Mouse (Mus musculus): ENCODE results near the gene Mid1. TPM values are rescaled to one million over a fixed set of nuclear protein-coding genes. Genes with fewer than 3 reads are reported as not detected.
"Not testable (repeated sequence)": the region's sequence is repeated elsewhere in the genome, so short reads cannot be mapped to it uniquely, and the experiment has no call there.

Mid1 gene
- polyA plus RNA-seq, 1 experiment from 2014 or later: 1.2 TPM

DNA sequence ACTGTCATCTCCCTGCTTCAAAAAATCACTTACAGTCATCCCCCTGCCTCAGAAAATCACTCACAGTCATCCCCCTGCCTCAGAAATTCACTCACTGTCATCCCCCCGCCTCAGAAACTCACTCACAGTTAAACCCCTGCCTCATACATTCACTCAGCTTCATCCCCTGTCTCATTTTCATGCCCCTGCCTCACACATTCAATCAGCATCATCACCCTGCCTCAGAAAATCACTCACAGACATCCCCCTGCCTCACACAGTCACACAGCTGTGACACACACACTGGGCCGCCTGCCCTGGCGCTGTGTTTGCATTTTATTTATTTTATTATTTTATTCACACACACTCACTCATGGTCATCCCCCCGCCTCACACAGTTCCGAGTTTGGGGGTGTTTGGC is 319.8 kb downstream of the Mid1 start:
- H3K27ac ChIP-seq (replicated peaks); H3K4me3 ChIP-seq (replicated peaks); H3K4me1 ChIP-seq (replicated peaks); H3K9me3 ChIP-seq (replicated peaks); H3K27me3 ChIP-seq; H3K4me2 ChIP-seq; H3K9ac ChIP-seq; ATAC-seq (ENCODE audit: insufficient read depth); H3K36me3 ChIP-seq (replicated peaks): not testable (repeated sequence)
- 44% methylated on average over 5 of the region's 5 CpGs for WGBS (ENCODE audit: insufficient replicate concordance)

DNA sequence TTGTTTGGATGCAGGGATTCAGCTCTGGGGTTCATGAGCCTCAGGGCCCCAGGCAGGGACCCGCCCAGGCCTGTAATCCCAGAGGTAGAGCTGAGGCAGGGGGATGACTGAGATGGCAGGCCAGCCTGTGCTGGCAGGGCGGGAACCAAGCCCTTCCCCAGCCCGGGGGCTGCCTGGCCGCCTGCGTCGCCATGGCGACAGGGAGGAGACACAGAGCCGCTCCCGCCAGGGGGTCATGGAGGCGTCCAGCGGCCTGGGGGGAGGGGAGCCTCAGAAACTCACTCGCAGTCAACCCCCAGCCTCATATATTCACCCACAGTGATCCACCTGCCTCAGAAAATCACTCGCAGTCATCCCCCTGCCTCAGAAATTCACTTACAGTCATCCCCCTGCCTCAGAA is 320.2 kb downstream of the Mid1 start:
- peaks cover 10% of the 10 kb centered on the region for H3K9me3 ChIP-seq (replicated peaks)
- 20% methylated on average over 13 of the region's 13 CpGs for WGBS (ENCODE audit: insufficient replicate concordance)

DNA sequence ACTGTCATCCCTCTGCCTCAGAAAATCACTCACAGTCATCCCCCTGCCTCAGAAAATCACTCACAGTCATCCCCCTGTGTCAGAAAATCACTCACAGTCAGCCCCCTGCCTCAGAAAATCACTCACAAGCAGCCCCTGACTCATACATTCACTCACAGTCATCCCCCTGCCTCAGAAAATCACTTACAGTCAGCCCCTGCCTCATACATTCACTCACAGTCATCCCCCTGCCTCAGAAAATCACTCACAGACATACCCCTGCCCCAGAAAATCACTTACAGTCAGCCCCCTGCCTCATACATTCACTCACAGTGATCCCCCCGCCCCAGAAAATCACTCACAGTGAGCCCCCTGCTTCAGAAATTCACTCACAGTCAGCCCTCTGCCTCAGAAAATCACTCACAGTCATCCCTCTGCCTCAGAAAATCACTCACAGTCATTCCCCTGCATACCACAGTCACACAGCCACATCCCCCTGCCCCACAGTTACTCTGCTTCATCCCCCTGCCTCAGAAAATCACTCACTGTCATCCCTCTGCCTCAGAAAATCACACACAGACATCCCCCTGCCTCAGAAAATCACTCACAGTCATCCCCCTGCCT is 320.8 kb downstream of the Mid1 start:
- not testable (repeated sequence) for H3K27ac ChIP-seq (replicated peaks); ATAC-seq (ENCODE audit: insufficient read depth); H3K9ac ChIP-seq; H3K27me3 ChIP-seq; H3K4me2 ChIP-seq; H3K4me3 ChIP-seq (replicated peaks); H3K36me3 ChIP-seq (replicated peaks); H3K4me1 ChIP-seq (replicated peaks)
- WGBS (ENCODE audit: insufficient replicate concordance): 23% methylated on average over 1 of the region's 1 CpGs
- peaks cover 14% of the 10 kb centered on the region for H3K9me3 ChIP-seq (replicated peaks)

More for the DNA sequence above, 320.2 kb downstream of the Mid1 start:
- not testable (repeated sequence) for H3K4me1 ChIP-seq (replicated peaks); ATAC-seq (ENCODE audit: insufficient read depth); H3K9ac ChIP-seq; H3K27ac ChIP-seq (replicated peaks); H3K4me3 ChIP-seq (replicated peaks); H3K27me3 ChIP-seq; H3K36me3 ChIP-seq (replicated peaks); H3K4me2 ChIP-seq

DNA sequence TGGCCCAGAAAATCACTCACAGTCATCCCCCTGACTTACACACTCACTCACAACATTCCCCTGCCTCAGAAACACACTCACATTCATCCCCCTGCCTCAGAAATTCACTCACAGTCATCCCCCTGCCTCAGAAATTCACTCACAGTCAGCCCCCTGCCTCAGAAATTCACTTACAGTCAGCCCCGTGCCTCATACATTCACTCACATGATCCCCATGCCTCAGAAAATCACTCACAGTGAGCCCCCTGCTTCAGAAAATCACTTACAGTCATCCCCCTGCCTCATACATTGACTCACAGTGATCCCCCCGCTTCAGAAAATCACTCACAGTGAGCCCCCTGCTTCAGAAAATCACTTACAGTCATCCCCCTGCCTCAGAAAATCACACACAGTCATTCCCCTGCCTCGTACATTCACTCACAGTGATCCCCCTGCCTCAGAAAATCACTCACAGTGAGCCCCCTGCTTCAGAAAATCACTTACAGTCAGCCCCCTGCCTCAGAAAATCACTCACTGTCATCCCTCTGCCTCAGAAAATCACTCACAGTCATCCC is 321.8 kb downstream of the Mid1 start:
- not testable (repeated sequence) for H3K9ac ChIP-seq; ATAC-seq (ENCODE audit: insufficient read depth); H3K27ac ChIP-seq (replicated peaks); H3K4me1 ChIP-seq (replicated peaks); H3K4me3 ChIP-seq (replicated peaks); H3K4me2 ChIP-seq; H3K27me3 ChIP-seq
- peaks cover 20% of the 10 kb centered on the region for H3K9me3 ChIP-seq (replicated peaks)
- WGBS (ENCODE audit: insufficient replicate concordance): 42% methylated on average over 3 of the region's 3 CpGs
- peaks cover 16% of the 10 kb centered on the region for H3K36me3 ChIP-seq (replicated peaks)

DNA sequence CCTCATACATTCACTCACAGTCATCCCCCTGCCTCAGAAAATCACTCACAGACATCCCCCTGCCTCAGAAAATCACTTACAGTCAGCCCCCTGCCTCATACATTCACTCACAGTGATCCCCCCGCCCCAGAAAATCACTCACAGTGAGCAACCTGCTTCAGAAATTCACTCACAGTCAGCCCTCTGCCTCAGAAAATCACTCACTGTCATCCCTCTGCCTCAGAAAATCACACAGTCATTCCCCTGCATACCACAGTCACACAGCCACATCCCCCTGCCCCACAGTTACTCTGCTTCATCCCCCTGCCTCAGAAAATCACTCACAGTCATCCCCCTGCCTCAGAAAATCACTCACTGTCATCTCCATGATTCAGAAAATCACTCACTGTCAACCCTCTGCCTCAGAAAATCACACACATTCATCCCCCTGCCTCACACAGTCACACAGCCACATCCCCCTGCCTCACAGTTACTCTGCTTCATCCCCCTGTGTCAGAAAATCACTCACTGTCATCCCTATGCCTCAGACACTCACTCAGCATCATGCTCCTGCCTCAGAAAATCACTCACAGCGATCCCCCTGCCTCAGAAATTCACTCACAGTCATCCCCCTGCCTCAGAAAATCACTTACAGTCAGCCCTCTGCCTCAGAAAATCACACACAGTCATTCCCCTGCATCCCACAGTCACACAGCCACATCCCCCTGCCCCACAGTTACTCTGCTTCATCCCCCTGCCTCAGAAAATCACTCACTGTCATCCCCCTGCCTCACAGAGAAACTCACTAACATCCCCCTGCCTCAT is 322.6 kb downstream of the Mid1 start:
- H3K4me1 ChIP-seq (replicated peaks); ATAC-seq (ENCODE audit: insufficient read depth); H3K4me2 ChIP-seq; H3K27ac ChIP-seq (replicated peaks); H3K9ac ChIP-seq; H3K27me3 ChIP-seq; H3K4me3 ChIP-seq (replicated peaks): not testable (repeated sequence)
- peaks cover 16% of the 10 kb centered on the region for H3K36me3 ChIP-seq (replicated peaks)
- WGBS (ENCODE audit: insufficient replicate concordance): 39% methylated on average over 2 of the region's 2 CpGs
- peaks cover 20% of the 10 kb centered on the region for H3K9me3 ChIP-seq (replicated peaks)

DNA sequence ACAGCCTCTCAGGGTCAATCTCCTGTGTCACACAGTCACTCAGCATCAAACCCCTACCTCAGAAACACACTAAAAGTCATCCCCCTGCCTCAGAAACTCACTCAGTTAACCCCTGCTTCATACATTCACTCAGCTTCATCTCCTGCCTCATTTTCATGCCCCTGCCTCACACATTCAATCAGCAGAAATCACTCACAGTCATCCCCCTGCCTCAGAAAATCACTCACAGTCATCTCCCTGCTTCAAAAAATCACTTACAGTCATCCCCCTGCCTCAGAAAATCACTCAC is 323.1 kb downstream of the Mid1 start:
- H3K9me3 ChIP-seq (replicated peaks): peaks cover 20% of the 10 kb centered on the region
- H3K27ac ChIP-seq (replicated peaks); H3K4me2 ChIP-seq; H3K4me1 ChIP-seq (replicated peaks); H3K4me3 ChIP-seq (replicated peaks); ATAC-seq (ENCODE audit: insufficient read depth); H3K9ac ChIP-seq; H3K27me3 ChIP-seq: not testable (repeated sequence)
- H3K36me3 ChIP-seq (replicated peaks): peaks cover 16% of the 10 kb centered on the region

DNA sequence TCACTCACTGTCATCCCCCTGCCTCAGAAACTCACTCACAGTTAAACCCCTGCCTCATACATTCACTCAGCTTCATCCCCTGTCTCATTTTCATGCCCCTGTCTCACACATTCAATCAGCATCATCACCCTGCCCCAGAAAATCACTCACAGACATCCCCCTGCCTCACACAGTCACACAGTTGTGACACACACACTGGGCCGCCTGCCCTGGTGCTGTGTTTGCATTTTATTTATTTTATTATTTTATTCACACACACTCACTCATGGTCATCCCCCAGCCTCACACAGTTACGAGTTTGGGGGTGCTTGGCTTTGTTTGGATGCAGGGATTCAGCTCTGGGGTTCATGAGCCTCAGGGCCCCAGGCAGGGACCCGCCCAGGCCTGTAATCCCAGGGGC is 323.6 kb downstream of the Mid1 start:
- not testable (repeated sequence) for ATAC-seq (ENCODE audit: insufficient read depth); H3K4me1 ChIP-seq (replicated peaks); H3K4me3 ChIP-seq (replicated peaks); H3K27ac ChIP-seq (replicated peaks); H3K27me3 ChIP-seq; H3K9ac ChIP-seq
- Histone ChIP-seq H3K36me3 (replicated peaks) (peaks cover 16% of the 10 kb centered on the region), H3K4me2 (0 out of 2 replicates have a peak overlapping the region, but pooled peaks have one; percentile 63), H3K9me3 (replicated peaks) (peaks cover 20% of the 10 kb centered on the region)
- WGBS (ENCODE audit: insufficient replicate concordance): 39% methylated on average over 3 of the region's 3 CpGs

DNA sequence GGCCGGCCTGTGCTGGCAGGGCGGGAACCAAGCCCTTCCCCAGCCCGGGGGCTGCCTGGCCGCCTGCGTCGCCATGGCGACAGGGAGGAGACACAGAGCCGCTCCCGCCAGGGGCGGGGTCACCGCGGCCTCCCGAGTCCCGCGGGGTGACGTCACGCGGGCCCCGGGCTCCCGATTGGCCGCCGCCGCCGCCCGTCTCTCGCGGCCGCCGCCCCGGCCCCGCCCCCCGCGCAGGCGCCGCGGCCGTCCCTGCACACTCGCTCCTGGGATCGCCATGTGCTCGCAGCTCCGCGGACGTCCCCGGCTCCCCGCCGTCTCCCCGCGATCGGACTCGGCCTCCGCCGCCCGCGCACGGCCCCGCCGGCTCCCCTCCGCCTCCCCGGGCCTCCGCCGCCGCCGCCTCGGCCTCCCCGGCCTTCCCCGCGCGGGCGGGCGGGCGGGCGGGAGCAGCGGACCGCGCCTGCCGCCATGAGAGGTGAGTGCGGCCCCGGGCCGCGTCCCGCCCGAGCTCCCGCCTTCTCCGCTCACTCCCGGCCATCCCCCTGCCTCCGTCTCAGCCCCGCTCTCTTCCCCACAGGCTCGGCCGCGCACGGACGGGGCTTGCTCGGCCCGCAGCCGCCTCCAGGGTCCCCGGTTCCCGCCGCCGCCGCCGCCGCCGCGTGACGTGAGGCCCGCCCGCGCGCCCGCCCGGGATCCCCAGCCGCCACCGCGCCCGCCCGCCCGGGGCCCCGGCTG is 324.2 kb downstream of the Mid1 start, which contains the start of gene Gm21887:
Gene Gm21887 (plus strand): TSS at position 644 of the 735 bp plus-strand sequence.
- H3K36me3 ChIP-seq (replicated peaks): peaks cover 19% of the 10 kb centered on the region
- H3K27me3 ChIP-seq; H3K4me1 ChIP-seq (replicated peaks): not testable (repeated sequence)
- peak; percentile 66 for ATAC-seq (ENCODE audit: insufficient read depth)
- peak within 1 kb of the TSS; percentile 69 for H3K9ac ChIP-seq
- peak within 1 kb of the TSS; percentile 66 for H3K4me3 ChIP-seq (replicated peaks)
- H3K27ac ChIP-seq (replicated peaks): peak within 1 kb of the TSS; percentile 74
- peaks cover 18% of the 10 kb centered on the region for H3K9me3 ChIP-seq (replicated peaks)
- peak within 1 kb of the TSS; percentile 63 for H3K4me2 ChIP-seq
- WGBS (ENCODE audit: insufficient replicate concordance): 62% methylated on average over 116 of the region's 118 CpGs

DNA sequence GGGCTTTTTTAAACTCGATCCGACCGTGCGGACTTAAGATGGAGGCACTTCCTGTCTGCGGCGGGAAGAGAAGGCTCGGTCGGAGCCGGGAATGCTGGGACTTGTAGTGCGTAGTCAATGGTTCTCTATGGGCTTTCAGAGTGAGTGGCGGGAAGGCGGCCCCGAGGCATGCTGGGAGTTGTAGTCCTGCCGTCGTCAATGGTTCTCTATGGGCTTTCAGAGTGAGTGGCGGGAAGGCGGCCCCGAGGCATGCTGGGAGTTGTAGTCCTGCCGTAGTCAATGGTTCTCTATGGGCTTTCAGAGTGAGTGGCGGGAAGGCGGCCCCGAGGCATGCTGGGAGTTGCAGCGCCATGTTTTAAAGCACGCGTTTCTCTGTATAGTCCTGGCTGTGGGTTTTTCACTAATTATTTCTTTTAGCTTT is 324.8 kb downstream of the Mid1 start:
- Histone ChIP-seq H3K9ac (peak overlapping the region; percentile 69), H3K4me3 (replicated peaks) (peak overlapping the region; percentile 66), H3K9me3 (replicated peaks) (peaks cover 18% of the 10 kb centered on the region), H3K4me2 (peak overlapping the region; percentile 63), H3K36me3 (replicated peaks) (peaks cover 19% of the 10 kb centered on the region), H3K27ac (replicated peaks) (peak overlapping the region; percentile 74)
- peak; percentile 97 for ATAC-seq (ENCODE audit: insufficient read depth)
- 52% methylated on average over 25 of the region's 25 CpGs for WGBS (ENCODE audit: insufficient replicate concordance)
- not testable (repeated sequence) for H3K27me3 ChIP-seq; H3K4me1 ChIP-seq (replicated peaks)

DNA sequence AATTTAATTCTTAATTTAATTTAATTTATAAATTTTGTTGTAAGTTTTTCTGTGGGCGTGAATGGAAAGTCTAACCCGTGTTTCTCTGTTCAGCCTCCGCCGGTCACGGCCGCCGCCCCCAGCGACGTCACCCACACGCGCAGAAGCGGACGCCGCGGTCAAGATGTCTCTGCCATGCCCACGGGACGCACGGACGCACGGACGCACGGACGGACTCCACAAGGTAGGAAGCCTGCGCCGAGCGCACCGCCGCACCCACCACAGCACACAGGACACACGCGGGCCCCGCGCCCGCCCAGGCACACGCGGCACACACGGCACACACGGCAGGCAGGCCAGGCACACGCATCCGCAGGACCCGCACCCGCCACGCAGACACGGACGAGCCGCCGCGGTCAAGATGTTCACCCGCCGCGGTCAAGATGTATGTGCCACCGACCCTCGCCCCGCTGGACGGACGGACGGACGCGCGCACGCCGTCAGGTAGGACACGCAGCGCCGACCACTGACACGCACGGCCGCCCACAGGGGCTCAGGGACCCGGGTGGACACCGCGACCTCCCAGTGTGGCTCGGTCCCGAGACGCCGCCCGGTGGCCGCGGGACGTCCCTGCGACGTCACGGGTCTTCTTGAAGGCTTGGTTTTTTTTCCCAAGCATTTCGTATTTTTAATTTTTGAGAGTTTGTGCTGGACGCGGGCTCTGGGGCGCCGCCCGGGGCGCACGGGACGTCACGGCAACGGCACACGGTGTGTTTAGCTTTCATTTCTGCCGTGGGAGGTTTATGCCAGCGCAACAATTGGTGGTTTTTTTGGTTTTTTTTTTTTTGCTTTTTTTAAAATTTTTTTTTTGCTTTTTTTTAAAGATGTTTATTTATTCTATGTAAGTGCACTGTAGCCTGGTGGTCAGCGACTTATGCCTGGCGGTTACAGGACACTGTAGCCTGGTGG is 325.9 kb downstream of the Mid1 start:
- H3K9ac ChIP-seq; H3K4me1 ChIP-seq (replicated peaks); H3K27ac ChIP-seq (replicated peaks); H3K27me3 ChIP-seq; ATAC-seq (ENCODE audit: insufficient read depth): not testable (repeated sequence)
- H3K9me3 ChIP-seq (replicated peaks): peaks cover 18% of the 10 kb centered on the region
- peak overlapping the region; percentile 43 for H3K4me2 ChIP-seq
- 74% methylated on average over 97 of the region's 97 CpGs for WGBS (ENCODE audit: insufficient replicate concordance)
- peaks cover 19% of the 10 kb centered on the region for H3K36me3 ChIP-seq (replicated peaks)
- peak overlapping the region; percentile 35 for H3K4me3 ChIP-seq (replicated peaks)

Measured in liver, embryonic 15.5 days (tissue).